In the genomic region with DNA sequence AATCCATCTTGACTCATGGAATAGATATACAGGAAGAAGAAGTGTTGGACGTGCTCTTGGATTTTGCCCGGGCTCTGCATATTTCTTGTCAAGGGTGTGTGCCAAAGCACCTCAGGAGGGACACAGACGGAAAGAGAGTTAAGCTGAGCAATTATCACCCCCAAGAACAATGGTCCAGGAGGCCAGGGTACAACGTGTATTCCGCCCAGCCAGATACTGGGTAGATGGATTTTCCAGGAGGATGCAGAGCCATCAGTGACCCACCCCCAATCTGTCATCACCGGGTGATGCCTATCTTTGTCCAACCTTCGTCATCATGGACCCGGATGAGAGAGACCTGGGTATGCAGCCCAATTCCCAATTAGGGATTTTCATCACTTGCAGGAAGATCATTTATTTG, we compare ENCODE assay signal across 27 mouse cellular contexts. TPM values are rescaled to one million over a fixed set of nuclear protein-coding genes. Genes with fewer than 3 reads are reported as not detected.
A peak's percentile ranks its signal among the peaks of the same experiment; 100 is the strongest.
DNase-seq lines count a peak whose midpoint lies in the region.
"Had no signal": no experiment of that assay in that cellular context is flagged by ENCODE, and none has a peak within 500 bp of the region (broad histone marks: within the 10 kb centered on the region; RNA-seq: fewer than 3 reads in every experiment).

No protein-coding gene starts in this region.

- H3K4me1 ChIP-seq in brown adipose tissue, adult 24 weeks (ENCODE audit: control insufficient read depth, insufficient read depth, insufficient read length, low read length), result peaks cover 12% of the 10 kb centered on the region; the same call in 1 of the 2 replicates
- H3K4me1 ChIP-seq: midbrain, embryonic 10.5 days; midbrain, embryonic 15.5 days; neural tube, embryonic 15.5 days had no signal

- intact Hi-C loops in heart, postnatal 36 days (cut with DNase I), result loop anchor here (1.0 to 2.0 kb wide), 2 partner anchors 49 to 81 kb away; no protein-coding TSS in a partner anchor

- DNase-seq in gastrocnemius, postnatal 25 days, result peak; percentile 71
- DNase-seq in gastrocnemius, adult 8-10 months (ENCODE audit: low spot score in 2 of 2), result no peak
- DNase-seq in heart, adult 9 months (ENCODE audit: low spot score in 2 of 2), result peak; percentile 74 to 94
- DNase-seq in heart, postnatal 36 days, result peak; percentile 40 to 44
- DNase-seq in kidney, postnatal 36 days, result no peak
- no peak for DNase-seq in T-cell, adult 2 months (ENCODE audit: low spot score)
- DNase-seq: adrenal gland, adult 2 months; adrenal gland, postnatal 36 days; cerebellum, adult 8-10 months; cerebellum, postnatal 36 days; embryo, embryonic 11 days; forebrain, postnatal 0 days; kidney, adult 9 months; kidney, postnatal 10 days; liver; lung, embryonic 14.5 days; retina, postnatal 1 day; right cerebral cortex, postnatal 25 days; spleen, adult 18-20 months; thymus, postnatal 14 days had no signal

- no peak overlapping the region for H3K4me3 ChIP-seq in brown adipose tissue, adult 24 weeks (ENCODE audit: insufficient read depth, low read depth, low read length)
- H3K4me3 ChIP-seq: embryonic facial prominence, embryonic 13.5 days; midbrain, embryonic 10.5 days; midbrain, embryonic 15.5 days; neural tube, embryonic 15.5 days had no signal

- H3K27ac ChIP-seq in brown adipose tissue, adult 24 weeks (replicated peaks; ENCODE audit: low read depth, low read length), result peak overlapping the region; percentile 98
- H3K27ac ChIP-seq: embryonic facial prominence, embryonic 13.5 days; hindbrain, embryonic 14.5 days; liver, embryonic 14.5 days; midbrain, embryonic 10.5 days; midbrain, embryonic 15.5 days; neural tube, embryonic 15.5 days had no signal

RNA-seq across cellular contexts. Expression of gene Mindy4, which starts 42.5 kb away (rescaled TPM):
- total RNA-seq in gastrocnemius, postnatal 25 days (2021), result 1 to 10 TPM; 1.8 to 2.3 TPM
- total RNA-seq in gastrocnemius, adult 8-10 months (2022), result 1 to 10 TPM; 1.3 to 3.1 (median 2.2) TPM
- polyA plus RNA-seq in brown adipose tissue, adult 24 weeks (2012; ENCODE audit: insufficient read depth, insufficient read length, missing spikeins), result 0.52 and 2.8 TPM in 2 replicates
- 1 to 10 TPM; 5.5 to 5.9 TPM for total RNA-seq in heart, postnatal 36 days (2021)

Comparison
In these comparisons a context has a peak if more than half of its experiments do, and no peak if none do; other contexts are left out.
1. DNase-seq: peak in gastrocnemius, postnatal 25 days (single experiment), heart, adult 9 months (2 of 2) and heart, postnatal 36 days (2 of 2); none in gastrocnemius, adult 8-10 months (0 of 2), kidney, postnatal 36 days (0 of 2) and T-cell, adult 2 months (single experiment).